Mouse (Mus musculus) megakaryocyte-erythroid progenitor cell, adult 5-6 weeks (primary cell): Measurements from ENCODE around the gene Gm10717. TPM values are rescaled to one million over a fixed set of nuclear protein-coding genes. Genes with fewer than 3 reads are reported as not detected.
"Not testable (repeated sequence)": the region's sequence is repeated elsewhere in the genome, so short reads cannot be mapped to it uniquely, and the experiment has no call there.

Source experiments
- ATAC-seq: replicated peaks from 2 replicates; pipeline ENCODE4 v1.8.0; 2016; ENCODE audit warnings: mild to moderate bottlenecking, inconsistent platforms; ENCODE audit not compliant: severe bottlenecking, poor library complexity, low FRiP score, low TSS enrichment
- total RNA-seq, 2 experiments: library from RNA; stranded (forward) in 1 of 2; stranded (reverse) in 1 of 2; fragments of 200-1000, 215-1000 nt in 1 of 2; fragments of >200 nt in 1 of 2; fragmentation: Nextera tagmentation in 1 of 2; gene quantifications; 2 replicates each; pipeline ENCODE4 v1.2.3; 2014 to 2017

Gm10717 gene
- total RNA-seq, 2 experiments from 2014 or later: 2.3 to 4.0 TPM

GRCm38 (mm10) chr9:3023312-3023984 is 1.8 kb upstream of the Gm10717 start, which contains the start of gene Gm10718:
Gene Gm10718 (plus strand): TSS chr9:3023547.
- not testable (repeated sequence) for ATAC-seq

- not testable (repeated sequence) for ATAC-seq
These were observed 1.1 kb upstream of the Gm10717 start for GRCm38 (mm10) chr9:3023985-3024648.

GRCm38 (mm10) chr9:3025653-3026052 is 436 bp downstream of the Gm10717 start:
- not testable (repeated sequence) for ATAC-seq

GRCm38 (mm10) chr9:3026136-3026535 is 919 bp downstream of the Gm10717 start:
- ATAC-seq: not testable (repeated sequence)

- not testable (repeated sequence) for ATAC-seq
These were observed 1.5 kb downstream of the Gm10717 start for GRCm38 (mm10) chr9:3026741-3027140.

- 0 out of 2 replicates have a peak, but pooled peaks have one; percentile 15 for ATAC-seq
These were observed 2.0 kb downstream of the Gm10717 start for GRCm38 (mm10) chr9:3027200-3027599.

- ATAC-seq: not testable (repeated sequence)
These were observed 4.2 kb downstream of the Gm10717 start for GRCm38 (mm10) chr9:3029276-3030000.

GRCm38 (mm10) chr9:3030677-3031318 is 5.6 kb downstream of the Gm10717 start:
- not testable (repeated sequence) for ATAC-seq

- ATAC-seq: not testable (repeated sequence)
These were observed 9.1 kb downstream of the Gm10717 start, which contains the start of gene Gm17535 for GRCm38 (mm10) chr9:3034299-3034698. Gene Gm17535 (plus strand): TSS chr9:3034599.

GRCm38 (mm10) chr9:3036577-3036976 is 11.4 kb downstream of the Gm10717 start, which contains the start of gene Gm10715:
Gene Gm10715 (plus strand): TSS chr9:3036877.
- ATAC-seq: not testable (repeated sequence)

GRCm38 (mm10) chr9:3038161-3038560 is 12.9 kb downstream of the Gm10717 start:
- ATAC-seq: not testable (repeated sequence)

Other genes starting within 250 kb of the Gm10717 start
- gene Gm10722, start 24.5 kb upstream of the Gm10717 start, total RNA-seq (2014; fragmentation: Nextera tagmentation): 0.42 TPM in 1 of 2 replicates, not detected in the other
- gene Gm10722, start 24.5 kb upstream of the Gm10717 start, total RNA-seq (2017): not detected in 2 replicates
- 0.76 and 1.6 TPM in 2 replicates for gene Gm11168, start 22.1 kb upstream of the Gm10717 start, total RNA-seq (2014; fragmentation: Nextera tagmentation)
- gene Gm11168, start 22.1 kb upstream of the Gm10717 start, total RNA-seq (2017): not detected in 2 replicates
- gene Gm10721, start 12.3 kb upstream of the Gm10717 start, total RNA-seq (2014; fragmentation: Nextera tagmentation): 0.77 and 2.1 TPM in 2 replicates
- gene Gm10721, start 12.3 kb upstream of the Gm10717 start, total RNA-seq (2017): not detected in 2 replicates
- gene Gm10720, start 9.8 kb upstream of the Gm10717 start, total RNA-seq (2014; fragmentation: Nextera tagmentation): not detected in 2 replicates
- gene Gm10720, start 9.8 kb upstream of the Gm10717 start, total RNA-seq (2017): 5.9 TPM in 1 of 2 replicates, not detected in the other
- gene Gm10719, start 8.0 kb upstream of the Gm10717 start, total RNA-seq (2014; fragmentation: Nextera tagmentation): 1.6 and 2.3 TPM in 2 replicates
- not detected in 2 replicates for gene Gm10719, start 8.0 kb upstream of the Gm10717 start, total RNA-seq (2017)
- gene Gm10718, start 1.9 kb upstream of the Gm10717 start, total RNA-seq (2014; fragmentation: Nextera tagmentation): 2.8 TPM in 1 of 2 replicates, not detected in the other
- not detected in 2 replicates for gene Gm10718, start 1.9 kb upstream of the Gm10717 start, total RNA-seq (2017)
- 0.79 TPM in 1 of 2 replicates, not detected in the other for gene Gm17535, start 9.2 kb downstream of the Gm10717 start, total RNA-seq (2014; fragmentation: Nextera tagmentation)
- not detected in 2 replicates for gene Gm17535, start 9.2 kb downstream of the Gm10717 start, total RNA-seq (2017)
- 0.39 TPM in 1 of 2 replicates, not detected in the other for gene Gm10715, start 11.5 kb downstream of the Gm10717 start, total RNA-seq (2014; fragmentation: Nextera tagmentation)
- gene Gm10715, start 11.5 kb downstream of the Gm10717 start, total RNA-seq (2017): not detected in 2 replicates